Mouse (Mus musculus) left cerebral cortex, adult 2 months (tissue): ENCODE results near the gene Ppm1e. TPM values are rescaled to one million over a fixed set of nuclear protein-coding genes. Genes with fewer than 3 reads are reported as not detected.

Source experiments
- DNase-seq, 2 experiments: peaks; one replicate each; pipeline ENCODE4 v3.0.0; 2021 to 2022; ENCODE audit warnings: low spot score in 2 of 2, mixed read lengths in 1 of 2; ENCODE audit errors: extremely low spot score in 1 of 2
- H3K27ac ChIP-seq: fragments of 200-600 bp; 2 replicates; pipeline ENCODE4 v1.8.1; 2022
- H3K4me3 ChIP-seq: fragments of 200-600 bp; 2 replicates; pipeline ENCODE4 v1.8.1; 2022
- CTCF ChIP-seq: fragments of 200-600 bp; IDR thresholded peaks from 2 replicates; pipeline ENCODE4 v1.8.1; 2022; ENCODE audit warnings: antibody characterized with exemption, mild to moderate bottlenecking, moderate library complexity
- intact Hi-C: fragments of 180-260 bp; cut with DNase I; formaldehyde crosslinking; loops from one replicate; pipeline ENCODE4 v1.15.1; 2025
- total RNA-seq, 2 experiments: library from RNA; stranded (reverse); gene quantifications; 2 replicates each; pipeline ENCODE4 v1.2.3; 2021

Ppm1e gene
- total RNA-seq, 2 experiments from 2014 or later: 140 to 152 TPM

DNA sequence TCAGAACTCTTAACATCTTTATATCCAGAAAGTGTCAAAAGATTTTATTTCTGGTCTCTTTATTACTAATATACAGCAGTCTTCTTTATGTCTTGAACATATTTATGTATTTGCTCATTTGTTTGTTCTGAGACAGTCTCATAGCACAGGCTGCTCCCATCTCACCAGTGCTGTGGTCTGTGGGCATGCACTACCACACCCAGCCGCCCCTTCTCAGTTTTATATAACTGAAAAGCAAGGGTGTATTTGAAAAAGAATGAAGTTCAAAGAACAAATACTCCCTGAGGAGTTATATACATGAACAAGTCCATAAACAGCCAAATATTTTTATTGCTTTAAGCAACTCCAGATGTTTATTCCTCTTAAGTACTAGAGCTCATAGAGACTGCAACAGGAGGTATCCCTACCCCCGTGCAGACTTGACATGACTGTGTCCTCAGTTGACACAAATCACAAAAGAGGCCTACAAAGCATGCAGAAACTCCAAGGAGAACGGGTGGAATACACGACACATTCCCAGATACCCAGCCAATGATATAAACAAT is 112.6 kb downstream of the Ppm1e start:
- Histone ChIP-seq H3K4me3 (no peak overlapping the region), H3K27ac (peak overlapping the region; percentile 69)
- DNase-seq: no peak
- intact Hi-C loops: loop anchor here (2.0 to 5.0 kb wide), 2 partner anchors 63 to 111 kb away; partner anchors contain the start of gene Ppm1e
- TF ChIP-seq CTCF: no peak

DNA sequence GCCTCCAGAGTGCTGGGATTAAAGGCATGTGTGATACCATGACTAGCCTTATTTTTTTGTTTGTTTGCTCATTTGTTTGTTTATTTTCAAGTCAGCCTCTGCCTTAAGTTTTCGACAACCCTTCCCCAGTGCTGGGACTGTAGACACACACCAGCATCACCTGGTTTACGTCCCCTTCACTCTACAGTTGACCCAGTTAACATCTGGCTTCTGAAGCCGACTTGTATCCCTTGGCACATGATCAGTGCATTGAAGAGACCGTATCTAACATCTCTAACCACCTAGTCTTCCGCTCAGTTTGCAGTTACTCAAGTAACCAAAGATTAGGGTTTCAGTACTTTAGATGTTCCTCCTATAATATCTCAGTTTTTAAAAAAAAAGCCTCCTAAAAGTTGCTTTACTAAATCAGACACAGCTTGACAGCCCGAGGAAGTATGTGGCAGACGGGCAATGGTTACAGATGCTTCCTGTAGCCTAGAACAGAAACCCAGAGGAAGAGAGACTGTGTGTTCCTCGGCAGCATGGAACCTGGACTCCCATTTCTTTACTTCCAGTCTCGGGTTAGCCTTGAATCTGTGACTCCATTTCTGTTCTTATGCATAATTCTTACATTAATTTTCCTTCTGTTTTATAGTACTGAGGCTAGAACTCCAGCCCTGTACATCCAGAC is 113.5 kb downstream of the Ppm1e start:
- no peak for DNase-seq
- H3K27ac ChIP-seq: peak overlapping the region; percentile 24
- intact Hi-C loops: loop anchor here (5.0 kb wide), 1 partner anchor 112 kb away; the partner anchor contains the start of gene Ppm1e
- no peak for TF ChIP-seq CTCF
- no peak overlapping the region for H3K4me3 ChIP-seq

DNA sequence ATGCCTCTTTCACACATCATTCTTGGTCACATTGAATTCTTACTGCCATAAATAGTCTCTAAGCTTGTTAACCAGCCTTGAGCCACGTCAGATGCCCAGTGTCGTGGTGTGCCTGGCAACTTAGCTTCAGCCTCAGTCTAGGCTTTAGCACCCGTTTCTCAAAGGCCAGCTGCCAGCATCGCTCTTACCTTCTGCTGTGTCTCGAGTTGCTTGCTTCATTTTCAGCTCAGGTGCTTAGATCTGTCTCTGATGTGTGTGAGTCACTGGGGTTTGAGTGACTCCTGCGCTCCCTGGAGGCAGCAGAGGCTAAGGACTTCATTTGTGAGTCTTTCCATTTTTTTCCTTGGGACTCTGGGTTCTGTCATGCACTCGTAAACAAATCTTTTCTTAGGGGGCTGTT is 117.6 kb downstream of the Ppm1e start:
- no peak for DNase-seq
- intact Hi-C loops: no loop called here
- peak overlapping the region; percentile 81 for H3K27ac ChIP-seq
- TF ChIP-seq CTCF: peak; percentile 31
- H3K4me3 ChIP-seq: no peak overlapping the region

DNA sequence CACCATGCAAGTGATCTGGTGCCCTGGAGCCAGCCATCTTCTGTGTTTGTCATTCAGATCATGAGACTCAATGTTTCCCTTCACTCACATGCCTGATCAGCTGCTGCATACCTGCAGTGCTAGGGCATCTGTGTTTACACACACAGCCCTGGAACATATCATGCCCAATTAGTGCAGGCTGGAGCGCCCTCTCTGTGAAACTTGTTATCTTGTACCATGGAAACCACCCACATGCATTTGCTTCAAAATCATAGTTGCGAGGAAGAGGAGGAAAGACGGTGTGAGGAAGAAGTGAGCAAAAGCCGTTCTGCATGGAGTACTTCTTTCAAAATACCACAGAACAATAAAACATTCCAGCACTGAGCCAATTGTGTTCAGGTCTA is 118.0 kb downstream of the Ppm1e start:
- H3K4me3 ChIP-seq: no peak overlapping the region
- no peak for TF ChIP-seq CTCF
- no peak for DNase-seq
- peak overlapping the region; percentile 81 for H3K27ac ChIP-seq
- intact Hi-C loops: no loop called here

DNA sequence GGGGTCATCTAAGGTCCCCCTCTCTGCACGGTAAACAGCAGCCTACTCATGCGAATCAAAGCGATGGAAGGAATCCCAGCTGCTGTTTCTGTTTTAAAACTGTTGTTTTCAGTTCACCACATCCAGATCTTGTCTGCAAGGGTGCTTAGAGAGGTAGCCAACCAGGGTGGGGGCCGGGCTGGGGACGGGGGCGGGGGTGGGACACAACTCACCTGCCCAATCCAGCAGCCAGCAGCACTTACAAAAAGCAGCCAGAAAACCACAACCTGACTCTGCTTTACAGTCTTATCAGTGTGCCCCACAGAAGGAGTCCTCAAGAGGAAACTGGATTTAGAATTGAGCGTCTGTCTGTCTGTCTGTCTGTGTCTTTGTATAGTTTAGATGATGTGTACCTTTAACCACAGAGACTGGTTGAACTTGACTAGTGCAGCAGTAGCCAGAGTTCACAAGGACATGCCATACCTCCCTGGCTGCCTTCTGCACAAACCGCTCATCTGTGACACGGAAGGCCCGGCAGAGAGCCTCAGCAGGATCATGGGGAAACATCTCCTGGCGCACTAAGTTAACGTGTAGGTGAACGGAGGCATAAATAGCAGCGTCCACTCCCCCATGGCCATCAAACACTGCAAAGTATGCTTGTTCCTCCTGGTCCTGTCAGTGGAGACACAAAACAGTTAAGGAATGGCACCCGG is 118.5 kb downstream of the Ppm1e start:
- Histone ChIP-seq H3K4me3 (no peak overlapping the region), H3K27ac (peak overlapping the region; percentile 81)
- no peak for DNase-seq
- intact Hi-C loops: no loop called here
- no peak for TF ChIP-seq CTCF

DNA sequence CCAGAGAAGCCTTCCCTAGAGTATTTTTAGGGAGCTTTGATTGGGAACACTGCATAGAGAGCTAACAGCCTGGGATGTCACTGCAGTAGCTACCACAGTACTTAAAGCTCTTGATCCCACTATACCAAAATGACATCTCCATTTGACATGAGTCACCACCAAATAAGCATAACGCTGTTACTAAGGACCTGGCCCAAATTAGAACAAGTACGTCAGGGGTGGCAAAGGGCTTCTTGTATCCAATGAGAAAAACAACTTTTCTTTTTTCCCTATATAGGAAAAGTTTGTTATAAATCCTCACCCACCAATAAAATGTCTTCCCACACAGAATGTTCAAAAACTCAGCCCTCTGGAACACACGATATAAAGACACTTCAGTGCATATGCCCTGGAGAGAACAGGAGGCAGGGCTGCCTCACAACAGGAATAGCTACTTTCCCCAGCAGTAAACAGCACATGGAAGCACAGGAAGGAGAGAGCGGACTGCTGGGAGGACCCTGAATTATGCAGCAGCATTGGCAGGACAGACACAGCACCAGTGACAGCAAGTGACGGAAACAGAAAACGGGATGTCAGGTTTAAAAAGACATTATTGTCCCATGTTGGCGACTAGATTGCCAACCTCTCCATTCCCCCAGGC is 119.8 kb downstream of the Ppm1e start:
- intact Hi-C loops: no loop called here
- Histone ChIP-seq H3K27ac (peak overlapping the region; percentile 81), H3K4me3 (no peak overlapping the region)
- TF ChIP-seq CTCF: no peak
- peak in 1 of 2 experiments; percentile 25 for DNase-seq

DNA sequence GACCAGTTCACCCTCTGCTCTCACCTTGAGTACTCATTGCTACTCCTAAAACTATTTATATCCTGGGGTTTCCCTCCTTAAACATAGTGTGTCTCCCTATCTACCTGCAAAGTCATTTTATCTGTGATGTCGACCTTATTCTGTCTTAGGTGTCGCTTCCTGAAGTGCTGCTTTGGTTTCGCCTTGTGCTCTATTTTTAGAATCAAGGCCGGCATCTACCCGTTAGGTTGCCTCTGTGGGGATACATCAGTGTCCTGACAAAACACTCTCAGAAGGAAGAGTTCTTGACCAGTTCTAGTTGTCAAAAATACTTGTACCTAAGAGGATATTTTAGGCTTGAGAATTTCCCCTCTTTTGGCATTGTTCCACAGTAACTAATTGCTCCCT is 123.3 kb downstream of the Ppm1e start:
- Histone ChIP-seq H3K4me3 (no peak overlapping the region), H3K27ac (peak overlapping the region; percentile 54)
- intact Hi-C loops: no loop called here
- TF ChIP-seq CTCF: no peak
- DNase-seq: no peak

DNA sequence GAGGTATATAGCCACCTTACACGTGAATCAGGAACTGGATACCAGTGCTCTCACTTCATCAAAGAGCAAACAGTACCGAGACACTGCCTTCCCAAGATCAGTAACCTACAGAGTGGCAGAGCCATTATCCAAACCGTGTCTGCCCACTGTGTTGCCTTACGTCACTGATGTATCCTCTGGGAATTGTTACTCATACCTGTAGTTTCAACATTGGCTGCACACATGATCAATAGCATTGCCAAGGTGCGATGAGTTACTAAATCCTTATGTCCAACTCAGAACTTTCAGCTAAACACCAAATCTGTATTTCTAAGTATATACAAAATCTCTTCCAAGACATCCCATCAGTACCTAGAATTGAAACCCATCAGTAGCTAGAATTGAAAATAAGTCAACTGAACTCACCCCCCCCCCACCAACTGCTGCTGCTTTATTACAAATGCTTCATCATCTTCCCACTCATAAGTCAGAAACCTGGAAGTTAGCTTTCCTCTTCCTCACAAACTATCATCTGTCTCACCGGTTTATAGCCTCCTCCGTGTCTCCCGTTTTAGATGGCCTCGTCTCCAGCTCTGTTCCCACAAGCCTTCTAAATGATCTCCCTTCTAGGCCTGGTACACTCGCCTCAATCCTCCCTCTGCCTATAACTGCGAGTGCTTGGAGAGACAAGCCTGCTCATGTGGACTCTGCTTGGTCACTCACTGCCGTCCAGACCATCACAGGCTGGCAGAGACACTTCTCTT is 123.9 kb downstream of the Ppm1e start:
- H3K4me3 ChIP-seq: no peak overlapping the region
- no peak for TF ChIP-seq CTCF
- DNase-seq: no peak
- intact Hi-C loops: no loop called here
- H3K27ac ChIP-seq: peak overlapping the region; percentile 54

DNA sequence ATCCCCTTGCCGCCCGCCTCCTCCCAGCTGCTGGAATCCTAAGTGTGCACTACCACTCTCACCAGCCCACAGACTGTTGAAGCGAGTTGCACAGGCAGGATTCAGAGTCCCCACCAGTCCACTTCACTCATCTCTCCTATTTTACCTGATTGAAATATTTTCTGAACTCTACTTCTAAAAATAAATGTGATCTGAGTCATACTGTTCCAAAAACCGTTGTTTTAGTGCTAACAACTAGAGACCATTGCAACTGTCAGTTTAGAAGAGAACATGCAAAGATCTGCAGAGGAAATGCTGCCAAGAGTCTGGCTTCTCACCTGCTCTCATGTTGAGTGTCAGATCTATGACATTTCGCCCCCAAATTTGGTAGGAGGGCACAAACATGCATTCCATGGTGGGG is 125.4 kb downstream of the Ppm1e start:
- intact Hi-C loops: no loop called here
- no peak for DNase-seq
- Histone ChIP-seq H3K27ac (peak overlapping the region; percentile 9; the same call in 1 of the 2 replicates), H3K4me3 (no peak overlapping the region)
- no peak for TF ChIP-seq CTCF

DNA sequence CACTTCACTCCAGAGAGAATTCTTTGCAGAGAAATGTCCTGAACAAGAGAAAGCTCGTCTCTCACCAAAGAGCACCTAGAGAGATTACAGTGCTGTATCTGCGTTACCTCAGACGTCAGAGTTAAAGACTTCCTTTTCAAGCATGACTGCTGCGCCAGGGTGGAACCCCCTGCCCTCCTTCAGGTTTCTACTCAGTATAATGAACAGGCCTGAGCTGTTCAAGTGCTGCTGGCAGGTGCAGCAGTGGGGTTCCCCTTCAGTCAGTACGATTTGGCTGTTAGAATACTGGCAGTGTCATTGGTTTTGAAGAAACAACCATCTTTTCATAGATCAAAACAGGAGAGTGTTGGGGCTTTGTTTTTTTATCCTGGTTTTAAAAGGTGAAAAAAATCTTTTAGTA is 131.8 kb downstream of the Ppm1e start:
- TF ChIP-seq CTCF: no peak
- intact Hi-C loops: no loop called here
- H3K27ac ChIP-seq: no peak overlapping the region
- DNase-seq: no peak
- no peak overlapping the region for H3K4me3 ChIP-seq

DNA sequence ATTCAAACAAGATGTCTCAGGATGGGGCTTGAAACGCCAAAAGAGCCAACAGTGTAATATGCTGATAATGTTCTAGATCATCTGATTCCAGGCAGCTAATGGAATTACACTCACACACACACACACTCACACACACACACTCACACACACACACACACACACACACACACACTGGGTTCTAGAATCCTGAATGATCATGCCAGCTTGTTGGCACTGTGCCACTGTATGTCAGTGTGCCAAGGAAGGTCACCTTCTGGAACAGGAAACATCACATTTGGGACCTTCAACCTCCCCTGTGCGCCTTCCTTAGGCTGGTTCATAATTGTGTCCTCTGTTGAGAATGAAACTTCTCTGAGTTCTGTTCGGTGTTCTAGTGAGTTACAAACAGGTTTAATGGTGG is 136.1 kb downstream of the Ppm1e start:
- intact Hi-C loops: no loop called here
- no peak for TF ChIP-seq CTCF
- no peak overlapping the region for H3K27ac ChIP-seq
- DNase-seq: no peak
- H3K4me3 ChIP-seq: no peak overlapping the region

DNA sequence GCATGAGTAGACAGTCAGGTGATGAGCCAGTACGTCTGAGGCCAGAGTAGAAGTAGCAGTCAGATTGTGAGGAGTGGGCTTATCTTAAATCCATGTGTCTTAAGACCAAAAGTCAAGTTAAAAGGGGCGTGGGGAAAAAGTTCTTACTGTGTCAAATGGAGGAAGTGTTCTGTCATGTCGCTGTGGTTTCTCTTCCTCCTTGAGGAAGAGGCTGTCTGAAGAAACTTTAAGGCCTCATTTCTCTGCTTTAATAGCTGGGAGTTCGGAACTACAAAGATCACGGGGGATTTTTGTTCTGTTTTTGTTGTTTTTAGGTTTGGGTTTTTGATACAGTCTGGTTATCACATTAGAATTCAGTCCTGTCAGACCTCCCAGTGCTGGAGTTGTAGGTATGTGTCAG is 146.5 kb downstream of the Ppm1e start:
- Histone ChIP-seq H3K27ac (no peak overlapping the region), H3K4me3 (no peak overlapping the region)
- DNase-seq: no peak
- no peak for TF ChIP-seq CTCF
- intact Hi-C loops: no loop called here

Other genes starting within 250 kb of the Ppm1e start
- gene Ska2, start 249.8 kb downstream of the Ppm1e start, total RNA-seq: 10 to 100 TPM in 1 of 2 experiments, 1 to 10 TPM in 1; 9.8 to 14.1 TPM
- 100 to 1,000 TPM; 231 TPM for gene Trim37, start 231.9 kb downstream of the Ppm1e start, total RNA-seq
- 1 to 10 TPM; 3.1 to 4.4 TPM for gene Rad51c, start 45.9 kb upstream of the Ppm1e start, total RNA-seq
- gene Tex14, start 46.0 kb upstream of the Ppm1e start, total RNA-seq: under 1 TPM; 0.09 to 0.16 TPM
- not detected for gene Gm11492, start 207.6 kb upstream of the Ppm1e start, total RNA-seq
- 100 to 1,000 TPM; 156 to 175 TPM for gene Sept4, start 209.9 kb upstream of the Ppm1e start, total RNA-seq
- 10 to 100 TPM; 80.4 to 99.0 TPM for gene Mtmr4, start 233.1 kb upstream of the Ppm1e start, total RNA-seq